Mouse (Mus musculus) liver, embryonic 14.5 days (tissue): ENCODE data around the gene Fgfr2.

ENCODE experiments used
- CTCF ChIP-seq: IDR thresholded peaks from 2 replicates; pipeline ENCODE4 v1.5.1; 2016; ENCODE audit warnings: antibody characterized with exemption, low read depth, control low read depth
- EP300 ChIP-seq: IDR thresholded peaks from 2 replicates; pipeline ENCODE4 v1.6.1; 2016; ENCODE audit warnings: antibody characterized with exemption, low read depth

DNA sequence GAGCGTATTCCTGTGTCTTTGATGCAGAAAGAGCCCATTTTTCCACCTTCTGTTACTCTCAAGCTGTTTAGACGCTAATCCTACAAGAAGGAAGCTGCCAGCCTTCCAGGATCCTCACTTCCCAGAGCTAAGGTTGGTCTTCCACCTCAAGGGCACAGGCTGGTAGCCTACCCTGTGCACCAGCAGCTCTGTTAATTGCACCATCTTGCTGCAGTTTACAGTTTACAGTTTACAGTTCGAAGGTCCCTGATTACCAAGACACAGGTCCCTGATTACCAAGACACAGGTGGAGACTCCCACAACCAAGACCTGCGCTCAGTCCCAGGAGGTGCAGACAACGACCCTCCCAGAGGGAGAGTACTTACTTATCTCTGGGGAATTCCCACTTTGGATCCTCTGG is 2938.3 kb downstream of the Fgfr2 start:
- no peak for TF ChIP-seq EP300
- TF ChIP-seq CTCF, result no peak
